Mouse (Mus musculus) limb, embryonic 12.5 days (tissue): ENCODE measurements around the gene Pspc1. TPM values are rescaled to one million over a fixed set of nuclear protein-coding genes. Genes with fewer than 3 reads are reported as not detected.
A peak's percentile ranks its signal among the peaks of the same experiment; 100 is the strongest.
"Not testable (repeated sequence)": the region's sequence is repeated elsewhere in the genome, so short reads cannot be mapped to it uniquely, and the experiment has no call there.

Source experiments
- ATAC-seq: fragments of 200-750 bp; cut with Nextera tagmentation; 2 replicates; pipeline ENCODE4 v1.8.0; 2017; ENCODE audit warnings: low read depth, moderate TSS enrichment; ENCODE audit not compliant: insufficient number of reproducible peaks, insufficient read depth, low FRiP score, low TSS enrichment
- H3K27ac ChIP-seq: fragments of 300-500 bp; sonication (generic); 2 replicates; pipeline ENCODE4 v1.5.1; 2016; ENCODE audit warnings: mild to moderate bottlenecking, moderate library complexity
- H3K27me3 ChIP-seq: fragments of 300-500 bp; sonication (generic); 2 replicates; pipeline ENCODE4 v1.6.1; 2016; ENCODE audit warnings: mild to moderate bottlenecking, moderate library complexity
- H3K36me3 ChIP-seq: fragments of 300-500 bp; sonication (generic); 2 replicates; pipeline ENCODE4 v1.6.1; 2016; ENCODE audit warnings: mild to moderate bottlenecking, moderate library complexity
- H3K4me1 ChIP-seq: fragments of 300-500 bp; sonication (generic); replicated peaks from 2 replicates; pipeline ENCODE4 v1.6.1; 2016
- H3K4me2 ChIP-seq: fragments of 300-500 bp; sonication (generic); 2 replicates; pipeline ENCODE4 v1.6.1; 2016; ENCODE audit warnings: mild to moderate bottlenecking, moderate library complexity
- H3K4me3 ChIP-seq: fragments of 300-500 bp; sonication (generic); replicated peaks from 2 replicates; pipeline ENCODE4 v1.5.1; 2016; ENCODE audit warnings: mild to moderate bottlenecking
- H3K9ac ChIP-seq: fragments of 300-500 bp; sonication (generic); replicated peaks from 2 replicates; pipeline ENCODE4 v1.6.1; 2016; ENCODE audit warnings: mild to moderate bottlenecking, moderate library complexity
- H3K9me3 ChIP-seq: fragments of 300-500 bp; sonication (generic); 2 replicates; pipeline ENCODE4 v1.6.1; 2016; ENCODE audit warnings: mild to moderate bottlenecking, moderate library complexity
- WGBS: fragments of 180-500 bp; shearing (Covaris S2); methylation state at CpG from one replicate; pipeline ENCODE4 v1.1.7; 2016; 5-methylcytosine and 5-hydroxymethylcytosine counted together
- polyA plus RNA-seq: library from polyadenylated mRNA; unstranded; fragments of >200 nt; fragmentation: Nextera tagmentation; extraction: Ambion mirVana; gene quantifications from 2 replicates; pipeline ENCODE4 v1.2.1, GENCODE M21; 2016

The Pspc1 gene
- polyA plus RNA-seq, 1 experiment from 2014 or later: 54.2 TPM

DNA sequence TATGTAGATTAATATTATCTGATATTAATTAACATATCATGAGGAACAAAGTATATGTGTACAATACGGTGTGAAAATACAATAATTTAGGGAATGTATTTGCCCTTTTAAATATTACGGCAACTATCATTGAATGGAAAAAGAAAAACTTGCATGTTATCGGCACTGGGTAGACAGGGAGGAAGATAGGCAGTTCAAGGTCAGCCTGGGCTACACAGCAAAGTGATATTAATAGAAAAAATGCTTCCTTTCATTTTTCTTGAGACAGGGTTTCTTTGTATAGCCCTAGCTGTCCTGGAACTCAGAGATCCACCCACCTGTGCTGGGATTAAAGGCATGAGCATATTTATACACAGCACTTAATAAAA, 801 bp upstream of the Pspc1 start:
- H3K4me1 ChIP-seq: peaks cover 18% of the 10 kb centered on the region
- WGBS: 52% methylated on average over 3 of the region's 3 CpGs

DNA sequence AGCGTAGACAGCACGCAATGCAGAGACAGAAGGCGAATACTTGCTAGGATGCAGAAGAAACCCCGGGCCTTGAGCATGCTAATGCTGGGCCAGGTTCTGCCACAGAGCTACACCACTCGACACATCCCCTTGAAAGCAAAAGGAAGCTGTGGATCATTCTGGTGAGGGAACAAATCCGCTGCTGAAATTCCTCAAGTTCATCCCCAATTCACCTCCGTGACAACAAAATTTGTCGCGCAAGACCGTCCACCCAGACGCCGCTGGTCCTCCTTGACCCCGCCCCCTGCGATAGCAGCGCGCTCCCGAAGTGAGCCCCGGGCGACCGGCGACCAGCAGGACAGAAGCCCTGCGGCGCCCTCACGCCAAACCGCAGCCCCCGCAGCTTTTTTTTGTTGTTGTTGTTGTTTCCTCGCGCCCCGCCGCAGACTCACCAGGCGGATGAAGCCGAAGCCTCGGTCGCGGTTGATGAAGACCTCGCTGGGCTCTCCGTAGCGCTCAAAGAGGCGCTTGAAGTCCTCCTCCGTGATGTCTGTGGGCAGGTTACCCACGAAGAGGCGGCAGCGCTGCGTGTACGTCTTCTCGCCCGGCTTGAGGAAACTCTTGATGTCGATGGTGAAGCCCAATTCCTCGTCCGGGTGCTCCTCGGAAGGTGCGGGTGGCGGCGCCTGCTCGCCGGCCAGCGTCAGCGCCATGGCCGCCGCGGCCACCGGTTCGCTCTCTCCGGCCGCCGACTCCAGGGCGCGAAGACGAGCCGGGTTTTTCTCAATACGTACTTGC, 568 bp downstream of the Pspc1 start:
- under 1% methylated on average over 71 of the region's 71 CpGs for WGBS
- ATAC-seq: no peak
- H3K9ac ChIP-seq: peak overlapping the region; percentile 90
- no peaks in the 10 kb centered on the region for H3K27me3 ChIP-seq
- peak overlapping the region; percentile 94 for H3K27ac ChIP-seq
- H3K9me3 ChIP-seq: no peaks in the 10 kb centered on the region
- H3K4me2 ChIP-seq: peak overlapping the region; percentile 75
- peaks cover 18% of the 10 kb centered on the region for H3K4me1 ChIP-seq
- H3K4me3 ChIP-seq: peak overlapping the region; percentile 90
- H3K36me3 ChIP-seq: no peaks in the 10 kb centered on the region; the same call in 1 of the 2 replicates

More for the DNA sequence above, 801 bp upstream of the Pspc1 start:
- H3K27ac ChIP-seq: peak overlapping the region; percentile 94
- H3K4me3 ChIP-seq: peak overlapping the region; percentile 90
- no peaks in the 10 kb centered on the region for H3K9me3 ChIP-seq
- no peaks in the 10 kb centered on the region; the same call in 1 of the 2 replicates for H3K36me3 ChIP-seq
- H3K27me3 ChIP-seq: no peaks in the 10 kb centered on the region
- 0 out of 2 replicates have a peak overlapping the region, but pooled peaks have one; percentile 31 for H3K9ac ChIP-seq
- ATAC-seq: no peak
- peak overlapping the region; percentile 75 for H3K4me2 ChIP-seq

DNA sequence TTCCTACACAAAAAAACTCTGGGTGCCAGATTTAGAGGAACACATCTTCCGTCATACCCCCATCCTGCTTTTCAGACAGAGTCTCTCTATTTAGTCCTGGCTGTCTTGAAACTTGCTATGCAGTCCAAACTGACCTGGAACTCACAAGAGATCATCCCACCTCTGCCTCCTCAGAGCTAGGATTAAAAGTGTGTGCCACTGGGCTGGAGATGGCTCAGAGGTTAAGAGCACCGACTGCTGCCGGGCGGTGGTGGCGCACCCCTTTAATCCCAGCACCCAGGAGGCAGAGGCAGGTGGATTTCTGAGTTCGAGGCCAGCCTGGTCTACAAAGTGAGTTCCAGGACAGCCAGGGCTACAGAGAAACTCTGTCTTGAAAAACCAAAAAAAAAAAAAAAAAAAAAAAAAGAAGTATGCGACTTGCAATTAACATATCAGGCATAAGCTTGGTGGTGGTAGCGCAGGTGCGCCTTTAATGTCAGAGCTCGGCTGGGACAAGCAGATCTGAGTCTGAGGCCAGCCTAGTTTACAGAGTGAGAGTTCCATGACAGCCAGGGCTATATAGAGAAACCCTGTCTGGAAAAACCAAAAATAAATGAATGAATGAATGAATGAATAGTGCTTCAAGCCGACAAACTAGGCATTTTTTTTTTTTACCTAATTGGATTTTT, 1.4 kb downstream of the Pspc1 start:
- WGBS: 37% methylated on average over 11 of the region's 11 CpGs
- Histone ChIP-seq H3K27me3 (no peaks in the 10 kb centered on the region), H3K36me3 (peaks cover 5% of the 10 kb centered on the region), H3K4me3 (peak overlapping the region; percentile 90), H3K9me3 (no peaks in the 10 kb centered on the region), H3K9ac (peak overlapping the region; percentile 90), H3K4me1 (peaks cover 18% of the 10 kb centered on the region), H3K27ac (no peak overlapping the region), H3K4me2 (peak overlapping the region; percentile 75)
- no peak for ATAC-seq

DNA sequence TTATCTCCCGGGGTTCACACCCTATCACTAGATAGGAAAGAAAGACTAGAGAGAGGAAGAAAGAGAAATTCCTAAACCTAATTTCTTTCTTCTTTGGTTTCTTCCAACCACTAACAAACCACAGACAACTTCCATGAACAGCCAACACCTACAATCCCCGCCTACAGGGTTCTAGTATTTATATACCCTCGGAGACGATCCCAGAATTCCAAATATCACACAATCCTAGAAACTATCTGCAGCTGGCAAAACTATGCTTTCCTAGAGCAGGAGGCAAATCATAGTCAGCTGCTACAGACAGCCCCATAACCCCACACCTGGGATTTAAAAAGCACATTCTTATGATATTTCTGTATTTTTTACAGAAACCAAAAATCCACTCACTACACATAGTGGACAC, 2.7 kb downstream of the Pspc1 start:
- Histone ChIP-seq H3K4me3 (peak overlapping the region; percentile 90; the same call in 1 of the 2 replicates), H3K4me2 (peak overlapping the region; percentile 75), H3K4me1 (peaks cover 18% of the 10 kb centered on the region), H3K27ac (no peak overlapping the region), H3K9me3 (no peaks in the 10 kb centered on the region), H3K27me3 (no peaks in the 10 kb centered on the region), H3K9ac (no peak overlapping the region), H3K36me3 (peaks cover 18% of the 10 kb centered on the region)
- WGBS: 79% methylated on average over 4 of the region's 4 CpGs
- no peak for ATAC-seq

DNA sequence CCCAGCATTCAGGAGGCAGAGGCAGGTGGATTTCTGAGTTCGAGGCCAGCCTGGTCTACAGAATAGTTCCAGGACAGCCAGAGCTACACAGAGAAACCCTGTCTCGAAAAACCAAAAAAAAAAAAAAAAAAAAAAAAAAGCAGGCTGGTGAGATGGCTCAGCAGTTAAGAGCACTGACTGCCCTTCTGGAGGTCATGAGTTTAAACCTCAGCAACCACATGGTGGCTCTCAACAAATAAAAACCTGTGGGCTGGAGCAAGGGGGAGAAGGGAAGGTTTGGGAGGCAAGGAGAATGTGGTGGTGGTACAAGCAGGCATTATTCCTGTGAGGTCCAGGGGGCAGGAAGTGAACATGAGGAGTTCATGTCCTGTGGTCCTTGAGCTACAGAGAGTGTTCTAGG, 11.7 kb downstream of the Pspc1 start:
- 94% methylated on average over 2 of the region's 2 CpGs for WGBS

DNA sequence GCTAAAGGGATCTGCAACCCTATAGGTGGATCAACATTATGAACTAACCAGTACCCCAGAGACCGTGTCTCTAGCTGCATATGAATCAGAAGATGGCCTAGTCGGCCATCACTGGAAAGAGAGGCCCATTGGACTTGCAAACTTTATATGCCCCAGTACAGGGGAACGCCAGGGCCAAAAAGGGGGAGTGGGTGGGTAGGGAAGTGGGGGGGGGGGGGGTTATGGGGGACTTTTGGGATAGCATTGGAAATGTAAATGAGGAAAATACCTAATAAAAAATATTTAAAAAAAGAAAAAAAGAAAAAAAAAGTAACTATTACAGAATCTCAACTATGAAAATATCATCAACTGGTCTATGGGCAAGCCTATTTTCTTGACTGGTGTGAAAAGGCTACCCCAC, 13.0 kb downstream of the Pspc1 start:
- WGBS: 96% methylated on average over 3 of the region's 3 CpGs
- H3K9ac ChIP-seq, H3K9me3 ChIP-seq, H3K4me1 ChIP-seq, H3K4me2 ChIP-seq, H3K4me3 ChIP-seq, H3K27me3 ChIP-seq, H3K27ac ChIP-seq: not testable (repeated sequence)
- 0 out of 2 replicates have a peak, but pooled peaks have one; percentile 56 for ATAC-seq
- H3K36me3 ChIP-seq: peaks cover 69% of the 10 kb centered on the region

More for the DNA sequence above, 11.7 kb downstream of the Pspc1 start:
- not testable (repeated sequence) for H3K9ac ChIP-seq, H3K27ac ChIP-seq, ATAC-seq, H3K9me3 ChIP-seq, H3K4me1 ChIP-seq, H3K4me2 ChIP-seq, H3K4me3 ChIP-seq, H3K27me3 ChIP-seq
- H3K36me3 ChIP-seq: peaks cover 68% of the 10 kb centered on the region

DNA sequence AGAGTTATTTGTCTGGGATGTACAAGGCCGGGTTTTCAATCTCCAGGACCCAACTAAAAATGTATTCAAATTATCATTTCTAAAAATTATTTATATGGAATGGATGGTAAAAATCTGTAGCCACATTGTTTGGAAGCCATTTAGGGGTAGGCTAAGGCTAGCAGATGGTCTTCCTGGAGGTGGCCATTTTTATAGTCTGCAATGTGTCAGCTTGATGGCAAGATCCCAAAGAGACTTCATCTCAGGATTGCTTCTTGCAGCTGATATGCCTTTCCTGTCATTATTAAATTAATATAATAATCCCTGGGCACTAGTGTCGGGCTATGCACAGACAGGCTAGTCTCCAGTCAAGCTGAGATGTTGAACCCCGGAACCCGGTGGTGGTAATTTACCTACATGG, 26.8 kb downstream of the Pspc1 start:
- ATAC-seq: no peak
- 92% methylated on average over 4 of the region's 4 CpGs for WGBS
- no peak overlapping the region for H3K27ac ChIP-seq
- H3K9ac ChIP-seq: no peak overlapping the region
- H3K4me2 ChIP-seq: no peak overlapping the region
- no peaks in the 10 kb centered on the region; the same call in 1 of the 2 replicates for H3K4me1 ChIP-seq
- H3K4me3 ChIP-seq: no peak overlapping the region
- H3K9me3 ChIP-seq: no peaks in the 10 kb centered on the region
- no peaks in the 10 kb centered on the region for H3K27me3 ChIP-seq
- H3K36me3 ChIP-seq: peaks cover 68% of the 10 kb centered on the region

DNA sequence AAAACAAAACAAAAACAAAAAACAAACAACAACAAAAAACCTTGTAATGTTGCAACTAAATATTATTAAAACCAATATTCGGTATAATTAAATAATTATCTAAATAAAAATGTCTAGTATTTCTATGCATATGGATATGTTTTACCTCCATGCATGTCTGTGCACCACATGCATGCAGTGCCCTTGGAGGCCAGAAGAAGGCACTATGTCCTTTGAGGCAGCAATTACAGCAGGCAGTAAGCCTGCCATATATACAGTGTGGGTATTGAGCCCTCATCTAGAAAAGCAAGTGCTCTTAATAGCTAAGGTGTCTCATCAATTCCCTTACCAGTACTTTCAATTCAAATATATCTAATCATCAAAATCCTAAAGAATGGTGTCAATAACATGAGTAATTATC, 37.9 kb downstream of the Pspc1 start:
- 97% methylated on average over 1 of the region's 1 CpGs for WGBS
- peaks cover 34% of the 10 kb centered on the region for H3K36me3 ChIP-seq

DNA sequence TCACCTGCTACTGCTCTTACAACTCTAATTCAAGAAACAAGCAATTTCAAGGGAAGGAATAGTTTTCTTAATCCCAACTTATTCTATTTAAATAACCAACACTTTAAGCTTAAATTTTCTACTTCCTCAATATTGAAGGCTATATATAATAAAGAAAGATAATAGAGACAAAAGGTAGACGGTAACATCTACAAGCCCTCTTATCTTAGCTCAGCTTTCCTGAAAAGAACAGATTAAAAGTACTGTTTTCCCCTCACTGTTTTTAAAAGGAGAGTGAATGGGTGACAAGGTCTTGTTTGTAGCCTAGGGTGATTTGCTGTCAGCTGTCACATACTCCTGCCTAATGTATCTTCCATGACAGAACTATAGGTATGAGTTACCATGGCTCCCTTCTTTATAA, 51.6 kb downstream of the Pspc1 start:
- no peaks in the 10 kb centered on the region for H3K9me3 ChIP-seq
- H3K27ac ChIP-seq: no peak overlapping the region
- no peak overlapping the region for H3K9ac ChIP-seq
- no peak for ATAC-seq
- H3K4me3 ChIP-seq: no peak overlapping the region
- H3K27me3 ChIP-seq: no peaks in the 10 kb centered on the region
- no peak overlapping the region for H3K4me2 ChIP-seq
- H3K36me3 ChIP-seq: peaks cover 21% of the 10 kb centered on the region
- WGBS: 93% methylated on average over 1 of the region's 1 CpGs
- H3K4me1 ChIP-seq: no peaks in the 10 kb centered on the region

More for the DNA sequence above, 37.9 kb downstream of the Pspc1 start:
- Histone ChIP-seq H3K9me3 (no peaks in the 10 kb centered on the region), H3K4me1 (no peaks in the 10 kb centered on the region), H3K27me3 (no peaks in the 10 kb centered on the region), H3K27ac (no peak overlapping the region), H3K4me2 (no peak overlapping the region), H3K9ac (no peak overlapping the region), H3K4me3 (no peak overlapping the region)
- ATAC-seq: no peak

DNA sequence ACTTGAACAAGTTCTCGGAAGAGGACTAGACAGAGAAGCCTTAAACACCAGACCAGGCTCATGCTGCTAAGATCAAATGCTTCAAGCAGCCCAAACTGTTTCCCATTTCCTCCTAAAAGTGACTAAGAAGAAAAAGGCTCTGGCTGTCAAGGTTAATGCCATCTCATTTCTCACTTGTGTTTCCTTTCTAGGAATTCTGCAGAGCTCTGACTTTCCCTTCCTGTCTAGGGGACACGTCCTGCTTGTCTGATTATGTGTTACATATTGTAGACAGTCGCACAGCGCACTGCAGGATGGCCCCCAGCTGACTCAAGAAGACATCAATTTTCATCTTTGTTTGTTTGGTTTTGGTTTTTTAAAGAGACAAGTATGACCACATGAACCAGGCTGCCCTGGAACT, 72.4 kb downstream of the Pspc1 start:
- no peaks in the 10 kb centered on the region for H3K27me3 ChIP-seq
- no peak for ATAC-seq
- WGBS: 70% methylated on average over 4 of the region's 4 CpGs

DNA sequence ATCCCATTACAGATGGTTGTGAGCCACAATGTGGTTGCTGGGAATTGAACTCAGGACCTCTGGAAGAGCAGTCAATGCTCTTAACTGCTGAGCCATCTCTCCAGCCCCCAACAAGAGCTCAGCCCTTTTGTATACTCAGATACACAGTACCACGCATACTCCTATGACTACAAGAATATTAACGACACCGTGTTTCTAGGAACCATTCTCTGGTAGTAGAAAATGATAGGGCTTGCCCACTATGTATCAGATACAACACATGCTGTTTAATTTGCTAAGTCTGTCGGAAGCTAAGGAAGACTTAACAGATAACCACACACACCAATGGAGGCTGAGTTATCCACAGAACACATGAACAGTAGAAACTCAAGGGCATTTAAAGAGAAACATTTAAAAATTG, 75.5 kb downstream of the Pspc1 start:
- no peaks in the 10 kb centered on the region for H3K4me1 ChIP-seq
- ATAC-seq: no peak
- H3K4me3 ChIP-seq: no peak overlapping the region
- H3K36me3 ChIP-seq: peaks cover 36% of the 10 kb centered on the region
- H3K9me3 ChIP-seq: no peaks in the 10 kb centered on the region
- H3K27me3 ChIP-seq: no peaks in the 10 kb centered on the region
- H3K4me2 ChIP-seq: no peak overlapping the region
- H3K9ac ChIP-seq: no peak overlapping the region
- WGBS: 93% methylated on average over 4 of the region's 4 CpGs
- H3K27ac ChIP-seq: no peak overlapping the region

More for the DNA sequence above, 72.4 kb downstream of the Pspc1 start:
- Histone ChIP-seq H3K36me3 (peaks cover 15% of the 10 kb centered on the region), H3K9me3 (no peaks in the 10 kb centered on the region), H3K4me1 (no peaks in the 10 kb centered on the region), H3K4me2 (no peak overlapping the region), H3K4me3 (no peak overlapping the region), H3K27ac (no peak overlapping the region), H3K9ac (no peak overlapping the region)
